ENCODE assay signal across 8 mouse cellular contexts in the genomic region with DNA sequence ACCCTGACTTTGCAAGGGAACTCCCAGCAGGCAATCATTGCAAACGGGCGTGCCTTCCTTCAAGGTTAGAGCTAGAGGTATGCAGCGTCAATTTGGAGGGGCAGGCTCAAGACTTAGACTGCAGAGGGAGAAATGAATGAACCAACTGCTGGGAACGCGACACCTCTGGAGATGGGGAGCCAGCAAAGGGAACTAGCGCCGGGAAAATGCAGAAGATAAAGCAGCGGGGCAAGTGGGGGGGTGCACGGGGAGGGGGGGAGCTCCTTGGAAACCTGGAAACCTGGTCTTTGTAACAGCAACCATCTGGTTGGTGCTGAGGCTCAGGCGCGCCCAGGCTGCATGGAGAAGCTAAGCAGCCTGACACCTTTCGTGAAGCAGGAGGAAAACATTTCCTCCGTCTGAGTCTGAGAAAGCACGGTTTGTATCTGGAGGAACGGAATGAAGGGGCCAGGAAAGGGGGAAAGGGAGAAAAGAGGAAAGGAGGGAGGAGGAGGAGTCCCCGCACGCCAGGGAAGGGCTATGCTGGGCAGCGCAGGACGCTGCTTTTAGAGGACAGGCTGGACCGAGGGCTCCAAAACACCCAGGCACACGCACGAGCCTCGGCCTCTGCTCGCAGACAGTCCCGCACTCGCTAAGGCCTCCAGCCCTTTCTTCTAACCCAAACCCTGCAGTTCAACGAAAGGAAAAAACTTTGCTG. TPM values are rescaled to one million over a fixed set of nuclear protein-coding genes. Genes with fewer than 3 reads are reported as not detected.
DNase-seq lines count a peak whose midpoint lies in the region; ATAC-seq and TF ChIP-seq lines count a peak whose summit lies in the region.

No protein-coding gene starts in this region.

- peaks cover 27% of the 10 kb centered on the region for H3K79me2 ChIP-seq in liver, adult 2 months (ENCODE audit: control insufficient read depth, insufficient read depth, low read length)

- TF ChIP-seq CTCF in liver, adult 2 months (IDR thresholded peaks at IDR 0.05; ENCODE audit: low read depth, low read length) = no peak

- no peaks in the 10 kb centered on the region for H3K36me3 ChIP-seq in liver, adult 2 months (ENCODE audit: control insufficient read depth, insufficient read depth, low read length)
- H3K36me3 ChIP-seq in forebrain, embryonic 16.5 days (ENCODE audit: control insufficient read depth, insufficient read depth) = no peaks in the 10 kb centered on the region
- no peaks in the 10 kb centered on the region for H3K36me3 ChIP-seq in midbrain, embryonic 13.5 days

- H3K4me1 ChIP-seq in liver, adult 2 months (ENCODE audit: control insufficient read depth, insufficient read depth, low read length) = peaks cover 19% of the 10 kb centered on the region
- H3K4me1 ChIP-seq in forebrain, embryonic 16.5 days (replicated peaks; ENCODE audit: control insufficient read depth, insufficient read depth, low read length) = peaks cover 34% of the 10 kb centered on the region
- peaks cover 44% of the 10 kb centered on the region for H3K4me1 ChIP-seq in midbrain, embryonic 13.5 days (replicated peaks)

- 7% methylated on average over 27 of the region's 27 CpGs for WGBS in liver, adult 2 months
- under 1% methylated on average over 27 of the region's 27 CpGs for WGBS in forebrain, embryonic 16.5 days
- WGBS in midbrain, embryonic 13.5 days = under 1% methylated on average over 27 of the region's 27 CpGs

- no peak for DNase-seq in liver, adult 2 months (ENCODE audit: extremely low read depth, low read depth, low spot score)
- DNase-seq in liver = no peak
- peak; percentile 26 for DNase-seq in adrenal gland, postnatal 25 days
- DNase-seq in kidney, postnatal 14 days = peak; percentile 43
- DNase-seq in urinary bladder, adult 2 months (ENCODE audit: low spot score) = no peak
- no peak for DNase-seq in cerebellum, adult 11-12 months

- peak overlapping the region; percentile 89 for H3K4me2 ChIP-seq in forebrain, embryonic 16.5 days (ENCODE audit: low read length)
- H3K4me2 ChIP-seq in midbrain, embryonic 13.5 days (replicated peaks) = peak overlapping the region; percentile 80

- peak; percentile 7; the same call in 1 of the 2 replicates for ATAC-seq in forebrain, embryonic 16.5 days
- no peak for ATAC-seq in midbrain, embryonic 13.5 days

- 0 out of 2 replicates have a peak overlapping the region, but pooled peaks have one; percentile 12 for H3K27ac ChIP-seq in liver, adult 2 months (replicated peaks; ENCODE audit: insufficient read depth, low read depth, low read length)
- peak overlapping the region; percentile 99 for H3K27ac ChIP-seq in forebrain, embryonic 16.5 days (ENCODE audit: low read length)
- peak overlapping the region; percentile 100 for H3K27ac ChIP-seq in midbrain, embryonic 13.5 days

- TF ChIP-seq POLR2A in liver, adult 2 months (IDR thresholded peaks at IDR 0.05; ENCODE audit: extremely low read depth, insufficient read depth, low read length) = no peak

- no peaks in the 10 kb centered on the region for H3K27me3 ChIP-seq in liver, adult 2 months (ENCODE audit: control insufficient read depth, insufficient read depth, low read length)
- H3K27me3 ChIP-seq in forebrain, embryonic 16.5 days (replicated peaks; ENCODE audit: control insufficient read depth, insufficient read depth, low read length) = no peaks in the 10 kb centered on the region
- no peaks in the 10 kb centered on the region for H3K27me3 ChIP-seq in midbrain, embryonic 13.5 days

- H3K9me3 ChIP-seq in forebrain, embryonic 16.5 days (ENCODE audit: control insufficient read depth, low read length) = no peaks in the 10 kb centered on the region
- H3K9me3 ChIP-seq in midbrain, embryonic 13.5 days = no peaks in the 10 kb centered on the region

- H3K9ac ChIP-seq in liver, adult 2 months (ENCODE audit: low read depth, low read length) = peak overlapping the region; percentile 92
- peak overlapping the region; percentile 97 for H3K9ac ChIP-seq in forebrain, embryonic 16.5 days (replicated peaks; ENCODE audit: low read depth, low read length)
- peak overlapping the region; percentile 97 for H3K9ac ChIP-seq in midbrain, embryonic 13.5 days (replicated peaks)

- H3K4me3 ChIP-seq in liver, adult 2 months (ENCODE audit: insufficient read depth, low read depth, low read length) = peak overlapping the region; percentile 64
- peak overlapping the region; percentile 93 for H3K4me3 ChIP-seq in forebrain, embryonic 16.5 days (replicated peaks; ENCODE audit: low read length)
- H3K4me3 ChIP-seq in midbrain, embryonic 13.5 days (replicated peaks) = peak overlapping the region; percentile 91

RNA-seq across cellular contexts. Expression of a gene that starts 3.3 kb away (rescaled TPM):
- 27.9 and 34.6 TPM in 2 replicates for total RNA-seq in liver, adult 2 months (2014; rRNA removed)
- 22.8 and 26.2 TPM in 2 replicates for polyA plus RNA-seq in liver, adult 2 months (2012; rRNA removed)
- 82.1 and 91.9 TPM in 2 replicates for total RNA-seq in adrenal gland, postnatal 25 days (2021)
- 132 and 139 TPM in 2 replicates for polyA plus RNA-seq in forebrain, embryonic 16.5 days (2015; fragmentation: Nextera tagmentation; extraction: Ambion mirVana)
- 120 and 125 TPM in 2 replicates for polyA plus RNA-seq in midbrain, embryonic 13.5 days (2015; fragmentation: Nextera tagmentation; extraction: Ambion mirVana)
- 49.9 and 63.4 TPM in 2 replicates for polyA plus RNA-seq in urinary bladder, adult 2 months (2012; rRNA removed)

Comparison
In these comparisons a context has a peak if more than half of its experiments do, and no peak if none do; other contexts are left out.
1. DNase-seq: peak in adrenal gland, postnatal 25 days (single experiment) and kidney, postnatal 14 days (single experiment); none in liver, adult 2 months (single experiment), liver (single experiment), urinary bladder, adult 2 months (single experiment) and cerebellum, adult 11-12 months (single experiment).
2. H3K27ac ChIP-seq: peak in every context shown above with its lines; median percentile 100 in midbrain, embryonic 13.5 days; 99 in forebrain, embryonic 16.5 days; 12 in liver, adult 2 months.
3. Peak in every context shown above with its lines, with median percentiles within 50 percentile points of each other: H3K4me3 ChIP-seq and H3K9ac ChIP-seq.